Mouse (Mus musculus) G1E (cell line): ENCODE measurements around the gene Cdc42se2.

ENCODE experiments used
- CTCF ChIP-seq: IDR thresholded peaks from 2 replicates; pipeline ENCODE4 v1.5.1; 2012; ENCODE audit warnings: low read depth, low read length, inconsistent platforms, mixed read lengths
- GATA1 ChIP-seq: IDR thresholded peaks from 2 replicates; pipeline ENCODE4 v1.6.1; 2012; ENCODE audit warnings: borderline replicate concordance, low read length, inconsistent platforms, mixed read lengths
- TAL1 ChIP-seq: conservative IDR thresholded peaks from 2 replicates; pipeline ENCODE4 v1.6.1; 2012; ENCODE audit warnings: low read depth, low read length, inconsistent platforms, mixed read lengths

- no peak for TF ChIP-seq CTCF
- no peak for TF ChIP-seq TAL1
- TF ChIP-seq GATA1, result no peak
These were observed 7.2 kb upstream of the Cdc42se2 start for GRCm38 (mm10) chr11:54794678-54795077.
